Mouse (Mus musculus) embryonic facial prominence, embryonic 11.5 days (tissue): ENCODE measurements around the gene Fads2. TPM values are rescaled to one million over a fixed set of nuclear protein-coding genes. Genes with fewer than 3 reads are reported as not detected.
A peak's percentile ranks its signal among the peaks of the same experiment; 100 is the strongest.

Source experiments
- ATAC-seq: fragments of 200-750 bp; cut with Nextera tagmentation; replicated peaks from 2 replicates; pipeline ENCODE4 v1.8.0; 2017; ENCODE audit warnings: low read depth; ENCODE audit not compliant: insufficient number of reproducible peaks, low FRiP score, low TSS enrichment
- DNase-seq: peaks from one replicate; pipeline ENCODE4 v3.0.0-alpha.2; 2015; ENCODE audit warnings: low spot score
- H3K27ac ChIP-seq: fragments of 300-500 bp; sonication (generic); replicated peaks from 2 replicates; pipeline ENCODE4 v1.5.1; 2014; ENCODE audit warnings: mild to moderate bottlenecking, low read depth, low read length, control low read depth
- H3K27me3 ChIP-seq: fragments of 300-500 bp; sonication (generic); 2 replicates; pipeline ENCODE4 v1.6.1; 2014; ENCODE audit warnings: mild to moderate bottlenecking, low read length, moderate library complexity, mixed read lengths; ENCODE audit not compliant: control insufficient read depth, insufficient read depth
- H3K36me3 ChIP-seq: fragments of 300-500 bp; sonication (generic); replicated peaks from 2 replicates; pipeline ENCODE4 v1.6.1; 2014; ENCODE audit warnings: low read depth, mild to moderate bottlenecking, low read length, moderate library complexity, mixed read lengths; ENCODE audit not compliant: control insufficient read depth, insufficient read depth
- H3K4me1 ChIP-seq: fragments of 300-500 bp; sonication (generic); 2 replicates; pipeline ENCODE4 v1.6.1; 2014; ENCODE audit warnings: low read length, mixed read lengths; ENCODE audit not compliant: control insufficient read depth, insufficient read depth
- H3K4me2 ChIP-seq: fragments of 300-500 bp; sonication (generic); 2 replicates; pipeline ENCODE4 v1.6.1; 2014; ENCODE audit warnings: low read depth, mild to moderate bottlenecking, control low read depth, low read length, moderate library complexity
- H3K4me3 ChIP-seq: fragments of 300-500 bp; sonication (generic); 2 replicates; pipeline ENCODE4 v1.5.1; 2014; ENCODE audit warnings: low read depth, low read length, control low read depth
- H3K9ac ChIP-seq: fragments of 300-500 bp; sonication (generic); replicated peaks from 2 replicates; pipeline ENCODE4 v1.6.1; 2014; ENCODE audit warnings: mild to moderate bottlenecking, control low read depth, low read length
- H3K9me3 ChIP-seq: fragments of 300-500 bp; sonication (generic); replicated peaks from 2 replicates; pipeline ENCODE4 v1.6.1; 2016; ENCODE audit warnings: mild to moderate bottlenecking, low read length, inconsistent platforms, mixed read lengths; ENCODE audit not compliant: control insufficient read depth
- WGBS: fragments of 180-500 bp; shearing (Covaris S2); extraction: QIAGEN DNeasy Blood & Tissue Kit; methylation state at CpG from one replicate; pipeline ENCODE4 v1.1.7; 2014; 5-methylcytosine and 5-hydroxymethylcytosine counted together
- polyA plus RNA-seq: library from polyadenylated mRNA; unstranded; fragments of >200 nt; fragmentation: Nextera tagmentation; extraction: Ambion mirVana; gene quantifications from 2 replicates; pipeline ENCODE4 v1.2.1, GENCODE M21; 2014

Fads2 gene
- polyA plus RNA-seq, 1 experiment from 2014 or later: 57.0 TPM

DNA sequence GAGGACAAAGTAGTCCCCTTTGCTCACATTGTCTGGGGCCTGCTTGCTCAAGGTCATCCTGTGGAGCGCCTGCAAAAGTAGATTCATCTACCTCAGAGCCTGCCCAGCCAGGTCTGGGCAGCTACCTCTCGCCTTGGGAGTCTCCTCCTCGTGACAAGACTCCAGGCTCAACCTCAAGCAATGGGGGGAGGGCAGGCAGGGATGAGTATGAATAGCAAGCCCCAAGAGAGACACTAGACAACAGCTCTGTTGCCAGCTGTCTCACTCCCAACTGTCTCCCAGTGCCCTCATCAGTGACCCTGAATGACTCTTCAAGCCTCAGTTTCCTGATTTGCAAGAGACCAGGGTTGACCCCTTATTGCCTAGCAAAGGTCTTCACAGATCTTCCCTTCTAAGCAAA, 88.2 kb downstream of the Fads2 start:
- no peaks in the 10 kb centered on the region for H3K9me3 ChIP-seq
- H3K36me3 ChIP-seq: no peaks in the 10 kb centered on the region
- WGBS: 14% methylated on average over 3 of the region's 3 CpGs
- no peaks in the 10 kb centered on the region for H3K27me3 ChIP-seq
- ATAC-seq (peak; percentile 0; the same call in 1 of the 2 replicates), DNase-seq (no peak)
- H3K4me3 ChIP-seq: no peak overlapping the region
- peaks cover 5% of the 10 kb centered on the region for H3K4me1 ChIP-seq
- H3K4me2 ChIP-seq: no peak overlapping the region
- H3K9ac ChIP-seq: no peak overlapping the region
- peak overlapping the region; percentile 81 for H3K27ac ChIP-seq

DNA sequence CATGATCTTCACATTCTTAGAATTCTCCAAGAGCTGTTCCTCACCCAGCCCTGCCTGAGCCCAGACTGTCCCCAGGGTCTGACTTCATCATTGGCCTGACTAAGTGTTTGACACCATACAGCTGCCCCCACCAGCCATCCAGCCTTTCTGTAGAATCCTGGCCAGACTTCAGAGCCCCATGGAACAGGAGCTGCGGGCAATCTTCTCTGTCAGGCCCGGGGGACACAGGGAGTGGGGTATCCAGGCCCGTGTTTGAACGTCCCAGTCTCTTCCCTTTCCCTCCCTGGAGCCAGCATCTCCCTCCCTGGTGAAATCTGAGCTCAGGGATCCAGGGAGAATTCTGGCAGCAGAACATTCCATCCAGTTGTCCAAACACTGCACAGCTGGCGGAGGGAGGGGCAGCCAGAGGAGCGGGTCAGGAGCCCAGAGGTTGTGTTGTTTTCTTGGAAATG, 88.7 kb downstream of the Fads2 start:
- DNase-seq (peak; percentile 87), ATAC-seq (peak; percentile 63)
- H3K4me3 ChIP-seq: no peak overlapping the region
- no peak overlapping the region for H3K9ac ChIP-seq
- no peak overlapping the region for H3K4me2 ChIP-seq
- H3K36me3 ChIP-seq: no peaks in the 10 kb centered on the region
- no peaks in the 10 kb centered on the region for H3K27me3 ChIP-seq
- H3K9me3 ChIP-seq: no peaks in the 10 kb centered on the region
- H3K4me1 ChIP-seq: peaks cover 5% of the 10 kb centered on the region
- H3K27ac ChIP-seq: peak overlapping the region; percentile 81
- 14% methylated on average over 6 of the region's 6 CpGs for WGBS

Other genes with a start within 250 kb of the Fads2 start
- gene Incenp, start 202.2 kb downstream of the Fads2 start, polyA plus RNA-seq: 92.2 and 101 TPM in 2 replicates
- gene Fth1, start 121.1 kb downstream of the Fads2 start, polyA plus RNA-seq: 1,303 and 1,312 TPM in 2 replicates
- 1.7 and 1.9 TPM in 2 replicates for gene Best1, start 100.1 kb downstream of the Fads2 start, polyA plus RNA-seq
- gene Rab3il1, start 100.1 kb downstream of the Fads2 start, polyA plus RNA-seq: 53.8 and 56.4 TPM in 2 replicates
- gene Fads3, start 60.2 kb downstream of the Fads2 start, polyA plus RNA-seq: 3.7 TPM in 2 replicates
- gene Fads1, start 81.1 kb upstream of the Fads2 start, polyA plus RNA-seq: 125 and 130 TPM in 2 replicates
- 344 and 377 TPM in 2 replicates for gene Tmem258, start 102.3 kb upstream of the Fads2 start, polyA plus RNA-seq
- gene Fen1, start 102.4 kb upstream of the Fads2 start, polyA plus RNA-seq: 130 and 134 TPM in 2 replicates
- 2.4 and 2.6 TPM in 2 replicates for gene Myrf, start 139.0 kb upstream of the Fads2 start, polyA plus RNA-seq
- 0.98 and 1.3 TPM in 2 replicates for gene Dagla, start 203.1 kb upstream of the Fads2 start, polyA plus RNA-seq